Mouse (Mus musculus) liver, postnatal 0 days (tissue): ENCODE data around the gene Tmem44.

ENCODE experiments used
- CTCF ChIP-seq: sonication (generic); IDR thresholded peaks from 2 replicates; pipeline ENCODE4 v1.5.1; 2016; ENCODE audit warnings: antibody characterized with exemption, low read depth
- EP300 ChIP-seq: IDR thresholded peaks from 2 replicates; pipeline ENCODE4 v1.6.1; 2016; ENCODE audit warnings: antibody characterized with exemption, low read depth, mild to moderate bottlenecking

GRCm38 (mm10) chr16:30500223-30500622, 50.4 kb downstream of the Tmem44 start:
- TF ChIP-seq EP300 (no peak), CTCF (no peak)
